Mouse (Mus musculus) monocyte, adult 5-6 weeks (primary cell): Measurements from ENCODE around the gene Smarcc1. TPM values are rescaled to one million over a fixed set of nuclear protein-coding genes. Genes with fewer than 3 reads are reported as not detected.

Experiments
- ATAC-seq: fragments of 153-309, 156-312 bp; replicated peaks from 2 replicates; pipeline ENCODE4 v1.8.0; 2017; ENCODE audit warnings: mild to moderate bottlenecking; ENCODE audit not compliant: low TSS enrichment, insufficient number of reproducible peaks, severe bottlenecking, poor library complexity, low FRiP score
- total RNA-seq: library from RNA; stranded (forward); fragments of 200-1000, 200-491, 200-594 nt; gene quantifications from 3 replicates; pipeline ENCODE4 v1.2.3, GENCODE M21; 2017

Smarcc1 gene
- total RNA-seq, 1 experiment from 2014 or later: 20.6 TPM

GRCm38 (mm10) chr9:110226191-110226590 is 108.7 kb downstream of the Smarcc1 start:
- ATAC-seq: no peak

GRCm38 (mm10) chr9:110228671-110229070 is 111.2 kb downstream of the Smarcc1 start:
- no peak for ATAC-seq

GRCm38 (mm10) chr9:110229112-110229511 is 111.6 kb downstream of the Smarcc1 start:
- no peak for ATAC-seq

- ATAC-seq: no peak
These were observed 112.2 kb downstream of the Smarcc1 start for GRCm38 (mm10) chr9:110229566-110230248.

- ATAC-seq: no peak
These were observed 113.0 kb downstream of the Smarcc1 start for GRCm38 (mm10) chr9:110230395-110231071.

GRCm38 (mm10) chr9:110234962-110235361 is 117.5 kb downstream of the Smarcc1 start:
- ATAC-seq: no peak

- ATAC-seq: no peak
These were observed 125.8 kb downstream of the Smarcc1 start, which contains the start of gene Cspg5 for GRCm38 (mm10) chr9:110243221-110243833. Gene Cspg5 (plus strand): TSS chr9:110243783.

GRCm38 (mm10) chr9:110244567-110244888 is 127.0 kb downstream of the Smarcc1 start:
- no peak for ATAC-seq

GRCm38 (mm10) chr9:110244889-110245589 is 127.5 kb downstream of the Smarcc1 start:
- ATAC-seq: no peak

- ATAC-seq: no peak
These were observed 128.2 kb downstream of the Smarcc1 start for GRCm38 (mm10) chr9:110245590-110246320.

GRCm38 (mm10) chr9:110246321-110246640 is 128.8 kb downstream of the Smarcc1 start:
- ATAC-seq: no peak

- ATAC-seq: no peak
These were observed 129.5 kb downstream of the Smarcc1 start for GRCm38 (mm10) chr9:110247049-110247448.

GRCm38 (mm10) chr9:110248861-110249260 is 131.4 kb downstream of the Smarcc1 start:
- no peak for ATAC-seq

- no peak for ATAC-seq
These were observed 132.5 kb downstream of the Smarcc1 start for GRCm38 (mm10) chr9:110249823-110250543.

- ATAC-seq: no peak
These were observed 133.3 kb downstream of the Smarcc1 start for GRCm38 (mm10) chr9:110250776-110251175.

GRCm38 (mm10) chr9:110255407-110256019 is 138.0 kb downstream of the Smarcc1 start:
- no peak for ATAC-seq

GRCm38 (mm10) chr9:110258646-110259045 is 141.1 kb downstream of the Smarcc1 start:
- no peak for ATAC-seq

- ATAC-seq: no peak
These were observed 141.6 kb downstream of the Smarcc1 start for GRCm38 (mm10) chr9:110259118-110259517.
